Mouse (Mus musculus): ENCODE measurements at regions not wholly inside any gene's neighbourhood (a gene's known extent, or its start where the extent isn't known, plus 50 kb on each side); places are given as distances from the start of the nearest gene placed in this dataset.

DNA sequence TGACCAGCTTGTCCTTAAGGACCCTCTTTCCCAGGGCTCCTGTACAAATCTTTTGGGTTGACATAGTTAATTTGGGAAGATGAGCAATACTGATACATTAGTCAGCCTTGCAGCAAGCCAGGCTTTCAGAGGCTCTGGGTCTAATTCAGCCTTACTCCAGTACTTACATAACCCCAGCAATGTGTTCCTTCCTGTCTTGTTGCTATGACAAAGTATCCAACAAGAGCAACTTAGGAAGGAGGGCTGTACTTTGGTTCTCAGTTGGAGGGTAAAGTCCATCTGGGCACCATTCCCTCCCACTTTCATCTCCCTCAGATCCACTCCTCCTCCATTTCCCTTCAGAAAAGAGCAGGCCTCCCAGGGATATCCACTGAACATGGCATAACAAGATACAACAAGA is 80.7 kb downstream of the A830031A19Rik start:
- TF ChIP-seq CTCF (IDR thresholded peaks at IDR 0.05; ENCODE audit: control insufficient read depth, insufficient read depth, insufficient read length) (no peak), FOSL1 (IDR thresholded peaks at IDR 0.05; ENCODE audit: insufficient read depth, low read length, poor library complexity, severe bottlenecking) (no peak), MAX (IDR thresholded peaks at IDR 0.05) (no peak), CEBPB (IDR thresholded peaks at IDR 0.05; ENCODE audit: low read depth) (no peak), MYOD1 (IDR thresholded peaks at IDR 0.05; ENCODE audit: control insufficient read depth, insufficient read length, low read depth) (no peak)

All from C2C12 (cell line).